Mouse (Mus musculus): Measurements from ENCODE around the gene Aldh1l1.
A peak's percentile ranks its signal among the peaks of the same experiment; 100 is the strongest.

Aldh1l1 gene

DNA sequence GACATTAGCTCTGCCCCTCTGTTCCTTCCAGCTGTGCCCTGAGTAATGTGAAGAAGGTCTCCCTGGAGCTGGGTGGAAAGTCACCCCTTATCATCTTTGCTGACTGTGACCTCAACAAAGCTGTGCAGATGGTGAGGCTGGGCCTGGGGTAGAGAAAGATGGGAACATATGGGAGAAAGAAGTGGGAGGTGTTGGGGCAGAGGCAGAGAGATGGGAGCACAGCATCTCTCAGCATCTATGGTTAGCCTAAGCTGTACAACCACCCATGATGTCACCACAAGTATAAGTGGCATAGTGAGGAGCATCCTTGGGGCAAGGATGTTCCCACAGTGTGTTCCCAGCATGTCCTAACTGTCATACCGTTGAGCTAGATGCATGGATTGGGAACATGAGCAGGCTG is 104.5 kb downstream of the Aldh1l1 start:
- DNase-seq (ENCODE audit: low spot score) = no peak

- DNase-seq (ENCODE audit: low spot score) = no peak
Measured at GRCm38 (mm10) chr6:90594972-90595371, 108.7 kb downstream of the Aldh1l1 start.

DNA sequence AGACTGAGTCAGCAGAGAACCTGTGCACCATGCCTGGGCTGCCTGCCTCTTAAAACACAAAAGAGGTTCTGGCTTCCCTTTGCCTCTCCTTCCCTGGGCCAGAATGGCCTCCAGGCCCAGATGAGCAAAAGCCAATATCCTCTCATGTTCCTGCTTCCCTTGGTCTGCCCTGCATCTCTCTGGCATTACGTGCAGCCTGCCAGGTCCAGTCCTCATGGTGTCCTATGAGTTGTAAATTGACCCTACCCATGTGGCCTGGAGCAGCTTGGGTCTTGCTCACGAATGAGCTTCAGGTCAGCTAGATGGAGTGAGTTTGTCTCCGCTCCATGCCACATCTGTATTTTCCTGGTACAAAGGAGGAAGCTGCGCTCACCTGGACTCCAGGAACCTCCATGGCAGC is 110.8 kb downstream of the Aldh1l1 start:
- no peak for DNase-seq (ENCODE audit: low spot score)

- DNase-seq (ENCODE audit: low spot score) = no peak
Measured at GRCm38 (mm10) chr6:90597592-90597991, 111.4 kb downstream of the Aldh1l1 start.

DNA sequence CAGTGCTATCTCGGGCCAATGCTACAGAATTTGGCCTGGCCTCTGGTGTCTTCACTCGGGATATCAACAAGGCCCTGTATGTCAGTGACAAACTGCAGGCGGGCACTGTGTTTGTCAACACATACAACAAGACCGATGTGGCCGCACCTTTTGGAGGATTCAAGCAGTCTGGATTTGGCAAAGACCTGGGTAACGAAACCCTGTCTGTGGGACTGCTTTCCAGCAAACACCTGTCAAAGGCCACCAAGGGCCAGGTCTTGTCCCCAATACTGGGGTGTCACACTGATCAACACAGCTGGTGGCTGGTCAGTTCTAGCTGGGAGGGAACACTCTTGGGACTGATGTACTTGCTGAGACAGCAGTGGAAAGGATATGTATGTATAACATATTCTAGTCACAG is 112.0 kb downstream of the Aldh1l1 start:
- no peak for DNase-seq (ENCODE audit: low spot score)

DNA sequence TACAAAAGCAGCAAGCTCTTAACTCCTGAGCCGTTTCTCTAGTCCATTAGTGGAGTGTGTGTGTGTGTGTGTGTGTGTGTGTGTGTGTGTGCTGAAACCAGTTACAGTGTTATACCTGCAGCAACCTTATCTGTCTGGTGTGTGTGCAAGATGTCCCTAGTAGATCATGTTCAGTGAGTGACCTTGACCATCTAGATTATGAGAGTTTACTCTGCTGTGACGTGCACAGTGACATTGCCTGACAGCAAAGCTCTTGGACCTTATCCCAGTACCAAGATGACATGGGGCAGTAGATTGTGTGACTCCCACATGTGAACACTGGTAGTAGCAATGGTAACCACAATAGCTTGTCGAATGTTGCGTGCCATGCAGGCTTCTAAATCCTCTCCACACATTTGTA is 114.1 kb downstream of the Aldh1l1 start:
- DNase-seq (ENCODE audit: low spot score) = no peak

DNA sequence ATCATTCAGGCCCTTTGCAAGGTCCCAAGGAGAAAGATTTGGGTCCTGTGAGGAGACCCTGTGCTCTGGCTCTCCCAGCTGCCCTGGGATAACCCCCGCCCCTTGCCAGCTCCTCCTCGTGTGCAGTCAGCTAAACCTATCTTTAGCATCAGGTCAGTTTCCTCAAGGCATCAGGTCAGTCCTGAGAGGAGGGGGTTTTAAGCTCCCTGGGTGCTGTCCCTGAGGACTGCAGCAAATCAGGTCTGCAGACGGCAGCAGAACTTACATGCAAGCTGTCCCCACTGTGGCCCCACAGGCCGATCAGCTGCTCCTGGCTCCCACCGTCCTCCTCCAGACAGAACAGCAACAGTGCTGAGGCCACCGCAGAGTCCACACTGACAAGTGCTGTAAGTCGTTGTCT is 115.5 kb downstream of the Aldh1l1 start:
- no peak for DNase-seq (ENCODE audit: low spot score)

DNA sequence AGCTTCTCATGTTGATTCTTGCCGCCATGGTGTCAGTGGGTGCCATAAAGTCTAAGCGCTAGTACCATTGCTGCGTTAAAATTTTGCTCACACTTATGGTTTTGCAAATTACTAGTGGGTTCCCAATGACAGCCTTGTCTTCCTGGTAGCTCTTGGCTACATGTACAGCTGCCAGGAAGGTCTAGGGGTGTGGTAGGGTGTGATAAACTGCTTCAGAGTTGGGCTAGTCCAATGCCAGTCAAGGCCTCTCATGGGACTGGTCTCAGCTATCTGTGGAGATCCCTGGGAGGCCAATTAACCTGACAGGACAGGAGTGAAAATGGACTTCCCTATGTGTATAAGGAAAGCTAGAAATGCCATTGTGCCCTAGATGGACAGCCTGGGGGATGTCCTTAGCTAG is 116.1 kb downstream of the Aldh1l1 start:
- DNase-seq (ENCODE audit: low spot score) = no peak

- DNase-seq (ENCODE audit: low spot score) = no peak
Measured at GRCm38 (mm10) chr6:90603126-90603525, 116.9 kb downstream of the Aldh1l1 start.

DNA sequence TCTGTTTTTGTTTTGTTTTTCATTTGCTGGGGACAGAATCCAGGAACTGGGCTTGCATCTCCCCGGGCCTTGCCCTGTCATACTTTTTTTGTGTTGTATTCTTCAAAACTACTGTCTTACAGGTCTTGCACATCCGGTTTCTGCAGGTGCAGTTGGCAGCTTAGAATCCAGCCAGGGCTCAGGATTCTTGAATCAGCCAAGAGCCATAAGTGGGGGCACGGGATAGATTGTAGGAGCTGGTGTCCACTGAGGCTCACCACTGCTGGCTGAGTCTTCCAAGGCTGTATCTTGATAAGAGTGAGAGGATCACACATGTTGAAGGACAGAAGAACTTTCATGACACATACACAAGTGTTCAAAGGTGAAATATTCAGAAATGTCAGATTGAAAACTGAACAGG is 117.9 kb downstream of the Aldh1l1 start:
- DNase-seq (ENCODE audit: low spot score) = no peak

DNA sequence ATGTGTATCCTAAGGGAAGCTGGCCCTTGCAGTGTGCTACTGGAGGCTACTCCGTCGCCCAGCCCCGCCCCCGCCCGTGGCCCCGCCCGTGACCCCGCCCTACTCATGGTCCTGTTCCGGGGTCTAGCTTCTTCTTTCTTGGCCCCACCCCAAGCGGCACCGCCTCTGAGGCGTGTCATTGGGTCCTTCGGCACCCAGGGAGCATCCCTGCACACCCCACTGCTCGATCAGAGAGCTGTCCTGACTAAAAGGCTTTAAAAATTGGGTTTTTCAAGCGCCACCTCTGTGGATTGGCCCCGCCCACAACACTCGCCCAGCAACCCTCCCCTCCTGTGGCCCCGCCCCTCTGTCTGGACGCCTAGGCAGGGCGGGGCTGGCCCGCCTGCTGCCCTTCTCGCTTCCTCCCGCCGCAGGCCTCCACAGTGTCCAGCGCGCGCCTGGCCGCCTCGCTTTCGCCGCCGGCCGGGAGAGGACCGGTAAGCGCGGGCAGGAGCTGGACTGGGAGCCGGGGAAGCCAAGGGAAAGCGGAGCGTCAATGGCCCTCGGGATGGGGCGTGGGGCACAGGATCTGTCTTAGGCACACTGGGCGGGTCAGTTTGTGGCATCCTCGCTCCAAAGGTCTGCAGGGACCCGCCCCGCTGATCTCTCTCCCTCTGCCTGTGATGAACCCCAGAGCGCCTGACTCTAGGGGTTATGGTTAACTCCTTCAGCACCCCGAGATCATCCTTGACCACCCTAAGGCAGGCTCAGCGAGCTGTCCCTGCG is 118.5 kb downstream of the Aldh1l1 start, which contains the start of gene Slc41a3:
TSS of gene Slc41a3 (plus strand) at position 193 of the 765 bp plus-strand sequence.
- DNase-seq (ENCODE audit: low spot score) = peak; percentile 94

- no peak for DNase-seq (ENCODE audit: low spot score)
Measured at GRCm38 (mm10) chr6:90605298-90605665, 119.1 kb downstream of the Aldh1l1 start.

DNA sequence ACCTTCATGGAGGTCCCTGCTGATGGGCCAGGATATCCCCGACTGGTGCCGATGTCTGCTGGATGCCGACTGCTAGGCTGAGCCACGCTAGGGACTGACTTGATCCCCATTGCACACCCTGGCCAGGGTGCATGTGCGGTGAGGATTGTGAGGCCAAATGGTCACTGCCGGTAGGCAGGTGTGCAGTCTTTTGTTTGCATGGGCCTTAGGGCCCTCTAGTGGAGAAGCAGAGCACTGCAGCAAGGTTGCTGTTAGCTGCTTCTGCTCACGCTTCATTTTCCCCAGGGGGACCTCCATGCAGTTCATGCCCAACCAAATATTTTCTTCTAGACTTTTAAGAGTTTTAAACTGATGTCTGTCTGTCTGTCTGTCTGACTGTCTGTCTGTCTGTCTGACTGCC is 120.3 kb downstream of the Aldh1l1 start:
- peak; percentile 55 for DNase-seq (ENCODE audit: low spot score)

GRCm38 (mm10) chr6:90607196-90607595 is 121.0 kb downstream of the Aldh1l1 start:
- DNase-seq (ENCODE audit: low spot score) = peak; percentile 40

- peak; percentile 22 for DNase-seq (ENCODE audit: low spot score)
Measured at GRCm38 (mm10) chr6:90608186-90608585, 122.0 kb downstream of the Aldh1l1 start.

- no peak for DNase-seq (ENCODE audit: low spot score)
Measured at GRCm38 (mm10) chr6:90610248-90610647, 124.0 kb downstream of the Aldh1l1 start.

DNA sequence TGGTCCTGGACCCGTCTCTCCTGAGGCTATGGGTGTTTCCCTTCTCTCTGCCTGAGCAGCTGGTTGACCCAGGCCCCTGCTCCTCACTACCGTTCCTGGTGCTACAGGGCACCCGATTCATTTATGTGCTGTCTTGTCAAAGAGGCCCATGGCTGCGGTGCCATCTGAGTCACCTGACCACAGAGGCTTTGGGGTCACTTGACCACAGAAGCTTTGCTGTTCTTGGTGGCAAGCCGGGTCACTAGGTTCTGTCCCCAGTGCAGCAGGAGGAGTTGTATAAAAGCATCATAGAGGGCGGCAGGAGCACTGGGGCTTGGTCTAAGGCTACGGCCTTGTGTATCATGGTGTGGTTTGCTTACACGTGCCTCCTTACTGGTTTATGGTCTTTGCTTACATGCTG is 127.0 kb downstream of the Aldh1l1 start:
- no peak for DNase-seq (ENCODE audit: low spot score)

DNA sequence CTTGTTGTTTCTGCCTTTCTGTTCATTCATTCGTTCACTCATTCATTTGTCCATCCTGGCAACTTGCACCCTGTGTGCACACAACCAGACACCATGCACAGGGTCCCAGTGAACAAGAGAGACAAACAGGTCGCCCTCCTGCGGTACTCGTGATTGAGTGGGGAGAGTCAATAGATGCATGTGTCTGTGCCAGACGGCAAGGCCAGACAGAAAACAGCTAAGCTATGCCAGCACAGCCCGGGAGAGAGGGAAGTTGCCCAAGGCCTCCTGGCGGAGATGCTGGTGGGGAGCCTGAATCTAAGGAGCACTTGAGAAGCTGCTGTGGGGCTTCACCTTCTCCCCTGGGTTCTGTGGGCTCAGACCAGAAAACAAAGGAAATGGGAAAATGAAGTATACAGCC is 129.1 kb downstream of the Aldh1l1 start:
- no peak for DNase-seq (ENCODE audit: low spot score)

GRCm38 (mm10) chr6:90615991-90616390 is 129.8 kb downstream of the Aldh1l1 start:
- DNase-seq (ENCODE audit: low spot score) = no peak

- DNase-seq (ENCODE audit: low spot score) = no peak
Measured at GRCm38 (mm10) chr6:90616481-90616880, 130.3 kb downstream of the Aldh1l1 start.

- no peak for DNase-seq (ENCODE audit: low spot score)
Measured at GRCm38 (mm10) chr6:90618274-90618673, 132.0 kb downstream of the Aldh1l1 start.

DNA sequence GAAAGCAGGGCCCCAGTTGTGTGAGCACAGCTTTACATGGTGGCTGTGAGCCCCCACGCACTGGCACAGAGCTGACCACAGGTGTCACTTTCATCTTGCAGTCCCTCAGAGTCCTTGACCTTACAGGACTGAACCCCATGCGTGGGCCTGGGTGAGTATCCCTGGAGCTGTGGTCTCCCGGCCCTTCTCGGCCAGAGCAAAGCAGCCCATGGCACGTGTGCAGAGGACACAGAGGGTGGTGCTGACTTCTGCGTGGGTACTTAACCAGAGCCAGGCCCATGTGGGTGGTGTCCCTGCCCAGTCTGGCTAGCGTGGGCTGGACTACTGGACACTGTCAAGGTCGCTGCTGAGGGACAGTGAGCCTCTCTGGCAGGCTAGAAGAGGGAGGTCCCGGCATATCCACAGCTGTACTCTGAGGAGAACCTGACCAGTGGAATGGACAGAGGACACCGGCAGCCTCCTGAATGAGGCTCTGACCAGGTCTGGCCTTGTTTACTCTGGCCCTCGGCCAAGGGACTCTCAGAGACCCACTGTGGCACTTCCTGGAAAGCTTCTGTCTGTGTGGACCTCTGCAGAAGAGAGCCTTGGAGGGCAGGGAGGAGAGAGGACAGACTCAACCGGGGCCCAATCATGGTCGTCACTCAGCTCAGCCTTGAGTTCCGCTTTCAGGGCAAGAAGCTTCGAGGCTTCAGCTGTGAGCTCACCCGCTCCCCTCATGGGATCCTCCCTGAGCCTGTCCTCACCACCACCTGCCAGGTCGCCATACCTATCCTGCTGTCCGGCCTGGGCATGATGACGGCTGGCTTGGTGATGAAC is 132.8 kb downstream of the Aldh1l1 start:
- DNase-seq (ENCODE audit: low spot score) = peak; percentile 57

DNA sequence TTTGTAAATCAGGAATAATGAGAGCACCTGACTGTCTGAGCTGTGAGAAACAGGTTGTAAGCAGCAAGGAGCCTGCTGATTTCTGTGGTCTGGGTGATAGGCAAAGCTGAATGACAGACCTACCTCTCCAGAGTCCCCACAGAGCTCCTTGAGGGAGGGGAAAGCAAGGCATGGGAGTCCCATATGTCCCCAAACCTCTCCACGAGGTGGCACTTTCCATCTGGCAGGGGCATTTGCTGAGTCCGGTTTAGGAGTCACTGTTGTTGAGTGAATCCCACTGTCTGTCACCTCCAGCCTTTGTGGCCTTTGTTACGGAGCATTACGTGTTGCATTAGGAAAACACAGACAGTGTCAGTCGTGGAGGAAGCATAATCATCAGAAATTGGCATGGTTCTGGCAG is 133.7 kb downstream of the Aldh1l1 start:
- DNase-seq (ENCODE audit: low spot score) = no peak

Measured in yolk sac, embryonic 10.5 days (tissue).